Mouse (Mus musculus) CD4-positive, CD25-positive, alpha-beta regulatory T cell (primary cell): ENCODE results near the gene Lrrc63. TPM values are rescaled to one million over a fixed set of nuclear protein-coding genes. Genes with fewer than 3 reads are reported as not detected.

ENCODE experiments used
- polyA plus RNA-seq: library from polyadenylated mRNA; unstranded; fragments of 100-300 nt; shearing (Covaris generic); gene quantifications from one replicate; pipeline ENCODE4 v1.2.1, GENCODE M21; 2017

Lrrc63 gene
- polyA plus RNA-seq = 0.12 TPM

DNA sequence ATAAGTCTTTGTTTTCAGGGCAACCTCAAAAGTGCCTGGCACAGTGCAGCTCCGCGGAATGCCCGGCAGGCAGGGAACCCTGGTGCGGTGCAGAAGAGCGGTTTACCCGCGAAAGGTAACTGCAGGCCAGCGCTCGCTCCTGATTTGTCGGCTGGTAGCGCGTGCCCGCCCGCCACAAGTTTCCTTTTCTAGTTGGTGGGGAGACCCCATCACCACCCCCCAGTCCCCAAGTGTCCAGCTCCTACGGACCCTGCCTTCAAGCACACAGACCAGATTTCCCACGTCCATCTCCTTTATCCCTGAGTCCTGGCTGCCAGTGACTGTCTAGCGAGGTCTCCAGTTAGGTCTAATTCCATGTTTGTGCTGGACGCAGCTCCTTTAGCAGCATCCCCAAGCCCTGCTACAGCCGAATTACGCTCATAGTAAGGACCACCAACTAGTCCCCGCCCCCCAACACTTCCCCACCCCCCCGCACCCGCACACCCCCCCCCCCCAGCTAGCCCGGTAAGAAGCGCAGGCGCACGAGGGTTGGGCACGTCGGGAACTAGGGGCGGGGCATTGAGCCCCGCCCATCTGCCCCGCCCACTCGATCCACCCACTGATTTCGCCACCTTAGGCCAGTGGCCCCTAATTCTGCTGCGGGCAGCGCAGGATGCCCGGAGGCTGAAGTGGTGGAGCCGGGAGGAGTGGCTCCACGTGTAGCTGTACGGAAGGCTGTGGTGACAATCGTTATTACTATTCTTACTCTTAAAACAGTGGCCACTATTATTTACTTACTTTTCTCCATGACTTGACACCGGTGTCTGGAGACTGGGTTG is at the start of gene Lrrc63, which contains the start of gene Lcp1:
Lrrc63 (minus strand) TSS at position 381 of the 818 bp plus-strand sequence.
Lcp1 (plus strand) TSS at position 601 of the 818 bp plus-strand sequence.

Other genes with a start within 250 kb of the Lrrc63 start
- gene Lrch1, start 183.0 kb downstream of the Lrrc63 start, polyA plus RNA-seq = 62.8 TPM
- gene Rubcnl, start 114.9 kb downstream of the Lrrc63 start, polyA plus RNA-seq = 0.42 TPM
- gene Lcp1, start 220 bp upstream of the Lrrc63 start, polyA plus RNA-seq = 1,093 TPM
- gene Cpb2, start 111.4 kb upstream of the Lrrc63 start, polyA plus RNA-seq = not detected
- 37.5 TPM for gene Zc3h13, start 153.5 kb upstream of the Lrrc63 start, polyA plus RNA-seq